Mouse (Mus musculus) embryonic facial prominence, embryonic 15.5 days (tissue): ENCODE measurements at regions not wholly inside any gene's neighbourhood (a gene's known extent, or its start where the extent isn't known, plus 50 kb on each side); places are given as distances from the start of the nearest gene placed in this dataset.

Experiments
- ATAC-seq: fragments of 200-750 bp; cut with Nextera tagmentation; 2 replicates; pipeline ENCODE4 v1.8.0; 2017; ENCODE audit warnings: low read depth, moderate TSS enrichment; ENCODE audit not compliant: insufficient number of reproducible peaks, low FRiP score, low TSS enrichment
- H3K27ac ChIP-seq: fragments of 300-500 bp; sonication (generic); replicated peaks from 2 replicates; pipeline ENCODE4 v1.5.1; 2015; ENCODE audit warnings: mild to moderate bottlenecking, inconsistent platforms
- H3K27me3 ChIP-seq: fragments of 300-500 bp; sonication (generic); 2 replicates; pipeline ENCODE4 v1.6.1; 2015; ENCODE audit warnings: inconsistent platforms
- H3K36me3 ChIP-seq: fragments of 300-500 bp; sonication (generic); 2 replicates; pipeline ENCODE4 v1.6.1; 2015; ENCODE audit warnings: mild to moderate bottlenecking, inconsistent platforms
- H3K4me1 ChIP-seq: fragments of 300-500 bp; sonication (generic); 2 replicates; pipeline ENCODE4 v1.6.1; 2015; ENCODE audit warnings: inconsistent platforms
- H3K4me2 ChIP-seq: fragments of 300-500 bp; sonication (generic); replicated peaks from 2 replicates; pipeline ENCODE4 v1.6.1; 2015; ENCODE audit warnings: mild to moderate bottlenecking, inconsistent platforms
- H3K4me3 ChIP-seq: fragments of 300-500 bp; sonication (generic); replicated peaks from 2 replicates; pipeline ENCODE4 v1.5.1; 2015; ENCODE audit warnings: mild to moderate bottlenecking, inconsistent platforms
- H3K9ac ChIP-seq: fragments of 300-500 bp; sonication (generic); 2 replicates; pipeline ENCODE4 v1.6.1; 2015; ENCODE audit warnings: inconsistent platforms
- H3K9me3 ChIP-seq: fragments of 300-500 bp; sonication (generic); replicated peaks from 2 replicates; pipeline ENCODE4 v1.6.1; 2016; ENCODE audit warnings: inconsistent platforms
- WGBS: fragments of 180-500 bp; shearing (Covaris S2); methylation state at CpG from one replicate; pipeline ENCODE4 v1.1.7; 2015; 5-methylcytosine and 5-hydroxymethylcytosine counted together

DNA sequence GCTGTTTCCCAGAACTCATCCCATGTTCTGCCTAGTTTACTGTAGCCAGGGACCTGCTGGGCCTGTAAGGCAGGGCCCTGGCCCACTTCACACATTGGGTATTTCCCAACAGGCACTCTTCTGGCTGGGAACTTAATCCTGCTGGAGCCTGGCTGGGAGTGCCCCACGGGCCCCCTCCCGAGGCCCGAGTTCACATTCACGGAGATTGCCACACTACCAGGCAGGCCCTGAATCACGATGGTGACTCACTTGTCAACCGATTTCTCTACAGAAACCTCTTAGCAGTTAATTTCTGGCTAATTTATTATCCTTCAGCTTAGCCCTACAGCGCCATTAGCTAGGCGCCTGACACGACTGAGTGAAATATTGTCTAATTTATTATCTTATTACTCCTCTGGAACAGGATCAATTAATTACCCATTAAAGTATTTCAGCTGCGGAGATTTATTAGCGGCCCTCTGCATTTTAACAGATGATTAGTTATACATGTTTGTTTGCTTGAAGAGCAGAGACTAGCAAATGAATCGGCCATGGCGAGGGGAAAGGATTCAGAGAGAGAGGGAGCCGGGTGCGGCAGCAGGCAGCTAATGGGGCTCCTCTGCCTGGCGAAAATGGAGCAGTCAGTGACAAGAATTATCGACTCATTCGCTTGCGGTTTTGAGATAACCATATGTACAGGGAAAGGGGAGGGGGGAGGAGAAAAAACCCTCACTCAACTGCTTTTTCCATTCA is 229.7 kb upstream of the Zfp703 start:
- no peaks in the 10 kb centered on the region for H3K27me3 ChIP-seq
- WGBS = 61% methylated on average over 19 of the region's 19 CpGs
- H3K9me3 ChIP-seq = no peaks in the 10 kb centered on the region
- no peak overlapping the region for H3K4me2 ChIP-seq
- H3K36me3 ChIP-seq = no peaks in the 10 kb centered on the region
- no peak overlapping the region for H3K27ac ChIP-seq
- H3K4me3 ChIP-seq = no peak overlapping the region
- H3K9ac ChIP-seq = no peak overlapping the region
- H3K4me1 ChIP-seq = peaks cover 10% of the 10 kb centered on the region; the same call in 1 of the 2 replicates
- ATAC-seq = no peak

DNA sequence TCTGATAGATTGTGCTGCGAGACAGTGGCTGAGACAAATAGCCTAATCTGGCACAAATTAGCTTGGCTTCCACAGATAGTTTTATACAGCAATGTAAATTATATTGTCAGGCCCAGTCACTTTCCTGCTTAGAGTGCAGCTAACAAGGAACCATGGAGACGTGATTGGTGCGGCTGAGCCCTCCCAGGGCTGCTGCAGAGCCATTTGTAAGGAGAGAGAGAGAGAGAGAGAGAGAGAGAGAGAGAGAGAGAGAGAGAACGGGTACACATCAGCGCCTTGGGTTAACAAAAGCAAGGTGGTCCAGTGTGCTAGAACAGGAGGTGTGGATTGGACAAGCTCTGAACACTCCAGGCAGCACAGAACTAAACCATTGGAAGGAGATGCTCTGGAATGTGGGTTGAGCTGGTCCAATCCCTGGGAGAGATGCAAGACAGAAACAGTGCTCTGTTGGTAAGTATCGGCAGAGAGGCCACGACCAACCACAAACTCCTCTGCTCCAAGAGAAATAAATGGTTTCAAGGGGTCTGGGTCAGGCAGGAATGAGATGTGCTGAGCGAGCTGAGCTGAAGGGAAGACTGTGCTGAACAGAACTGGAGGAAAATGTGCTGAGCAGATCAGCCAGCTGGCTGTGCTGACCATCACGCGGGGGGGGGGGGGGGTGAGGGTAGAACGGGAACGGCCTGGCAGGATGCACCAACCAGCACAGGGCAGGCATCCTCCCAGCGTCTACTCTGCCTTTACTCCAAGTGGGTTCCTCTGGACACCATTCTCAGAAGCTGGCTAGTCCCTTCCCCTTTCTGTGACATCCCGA is 228.8 kb upstream of the Zfp703 start:
- H3K4me2 ChIP-seq = no peak overlapping the region
- WGBS = 55% methylated on average over 11 of the region's 14 CpGs
- no peak overlapping the region for H3K9ac ChIP-seq
- no peak overlapping the region for H3K27ac ChIP-seq
- no peaks in the 10 kb centered on the region for H3K27me3 ChIP-seq
- no peak overlapping the region for H3K4me3 ChIP-seq
- ATAC-seq = peak; percentile 63; the same call in 1 of the 2 replicates
- no peaks in the 10 kb centered on the region for H3K9me3 ChIP-seq
- H3K4me1 ChIP-seq = peaks cover 10% of the 10 kb centered on the region; the same call in 1 of the 2 replicates
- no peaks in the 10 kb centered on the region for H3K36me3 ChIP-seq

DNA sequence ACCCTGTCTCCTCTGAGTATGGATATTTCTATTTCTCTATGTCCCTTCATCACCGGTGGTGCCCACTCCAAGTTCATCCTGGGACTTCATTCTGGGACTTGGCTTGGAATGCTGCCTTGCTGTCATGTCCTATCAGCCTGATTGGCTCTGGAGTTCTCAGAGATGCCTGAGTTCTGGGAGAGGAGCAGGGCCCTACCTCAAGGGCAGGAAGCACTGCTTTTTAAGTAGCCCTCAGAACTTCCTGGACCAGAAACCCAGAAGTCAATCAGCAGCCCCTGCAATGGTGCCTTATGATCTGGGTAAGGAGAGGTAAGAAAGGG is 228.2 kb upstream of the Zfp703 start:
- 77% methylated on average over 1 of the region's 1 CpGs for WGBS
- no peak overlapping the region for H3K4me3 ChIP-seq

DNA sequence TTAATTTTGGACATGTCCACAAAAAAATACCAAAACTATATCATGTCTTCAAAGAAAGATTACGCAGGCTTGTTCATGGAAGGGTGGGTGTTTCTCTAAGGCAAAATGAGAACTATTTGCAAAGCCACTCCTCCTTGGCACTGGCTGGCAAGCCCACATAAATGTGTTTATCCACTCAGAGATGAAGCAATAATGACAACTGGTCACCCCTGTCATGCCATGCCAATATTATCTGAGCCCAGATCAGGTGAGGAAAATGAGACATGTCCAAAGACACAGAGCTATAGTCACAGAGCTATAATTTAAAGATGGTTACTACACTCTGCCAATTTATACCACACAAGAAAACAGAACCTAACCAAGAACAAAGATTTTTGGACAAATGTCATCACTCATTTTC is 227.0 kb upstream of the Zfp703 start:
- Histone ChIP-seq H3K27me3 (no peaks in the 10 kb centered on the region), H3K4me2 (no peak overlapping the region), H3K36me3 (no peaks in the 10 kb centered on the region), H3K9ac (no peak overlapping the region), H3K27ac (no peak overlapping the region), H3K4me3 (no peak overlapping the region), H3K4me1 (peaks cover 10% of the 10 kb centered on the region; the same call in 1 of the 2 replicates), H3K9me3 (no peaks in the 10 kb centered on the region)
- no peak for ATAC-seq
- WGBS = 83% methylated on average over 1 of the region's 1 CpGs

More for the DNA sequence above, 228.2 kb upstream of the Zfp703 start:
- Histone ChIP-seq H3K27ac (no peak overlapping the region), H3K4me2 (no peak overlapping the region), H3K9ac (no peak overlapping the region), H3K27me3 (no peaks in the 10 kb centered on the region), H3K9me3 (no peaks in the 10 kb centered on the region), H3K36me3 (no peaks in the 10 kb centered on the region), H3K4me1 (peaks cover 10% of the 10 kb centered on the region; the same call in 1 of the 2 replicates)
- ATAC-seq = no peak

DNA sequence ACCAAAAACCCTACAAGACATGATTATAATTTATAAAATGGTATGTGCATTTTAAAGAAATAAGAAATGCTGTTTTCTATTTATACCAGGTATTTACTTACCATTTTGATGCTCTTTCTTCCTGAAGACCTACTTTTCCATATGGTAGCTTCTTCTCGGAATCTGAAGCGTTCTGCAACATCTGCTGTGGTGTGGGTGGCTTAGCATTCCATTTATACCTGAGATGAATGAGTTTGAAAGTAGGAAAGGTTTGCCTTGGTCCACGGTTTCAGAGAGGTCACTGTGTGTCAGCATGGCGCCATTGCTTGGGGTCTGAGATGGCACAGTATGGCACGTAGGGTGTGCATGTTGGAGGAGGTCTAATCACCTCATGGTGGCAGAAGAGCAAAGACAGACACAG is 225.5 kb upstream of the Zfp703 start:
- H3K36me3 ChIP-seq = no peaks in the 10 kb centered on the region

DNA sequence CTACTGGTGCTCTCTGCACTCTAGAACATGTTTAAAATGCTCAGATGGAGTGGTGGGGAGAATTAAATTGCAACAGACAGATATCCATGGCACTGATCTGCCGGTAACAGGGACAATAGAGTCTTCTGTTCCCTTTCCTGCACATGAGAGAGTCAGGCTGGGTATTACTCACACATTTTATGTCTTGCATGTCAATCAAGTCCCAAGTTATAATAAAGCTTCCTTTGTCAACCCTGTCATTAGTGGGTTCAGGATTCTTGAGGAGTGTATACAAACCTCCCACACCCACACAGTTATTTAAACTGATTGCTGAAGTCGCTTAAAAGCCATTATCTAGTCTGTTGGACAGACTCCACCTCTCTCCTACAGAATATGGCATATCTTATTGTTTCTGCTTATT is 220.7 kb upstream of the Zfp703 start:
- no peak overlapping the region for H3K4me2 ChIP-seq
- H3K4me1 ChIP-seq = no peaks in the 10 kb centered on the region
- no peaks in the 10 kb centered on the region for H3K9me3 ChIP-seq
- H3K4me3 ChIP-seq = no peak overlapping the region
- H3K9ac ChIP-seq = no peak overlapping the region
- no peak for ATAC-seq
- no peaks in the 10 kb centered on the region for H3K36me3 ChIP-seq
- H3K27ac ChIP-seq = peak overlapping the region; percentile 28; the same call in 1 of the 2 replicates
- H3K27me3 ChIP-seq = no peaks in the 10 kb centered on the region
- 38% methylated on average over 2 of the region's 2 CpGs for WGBS

More for the DNA sequence above, 225.5 kb upstream of the Zfp703 start:
- peaks cover 10% of the 10 kb centered on the region; the same call in 1 of the 2 replicates for H3K4me1 ChIP-seq
- H3K27ac ChIP-seq = no peak overlapping the region
- H3K4me3 ChIP-seq = no peak overlapping the region
- no peak overlapping the region for H3K4me2 ChIP-seq
- no peaks in the 10 kb centered on the region for H3K9me3 ChIP-seq
- no peak overlapping the region for H3K9ac ChIP-seq
- WGBS = 93% methylated on average over 5 of the region's 5 CpGs
- ATAC-seq = no peak
- no peaks in the 10 kb centered on the region for H3K27me3 ChIP-seq

DNA sequence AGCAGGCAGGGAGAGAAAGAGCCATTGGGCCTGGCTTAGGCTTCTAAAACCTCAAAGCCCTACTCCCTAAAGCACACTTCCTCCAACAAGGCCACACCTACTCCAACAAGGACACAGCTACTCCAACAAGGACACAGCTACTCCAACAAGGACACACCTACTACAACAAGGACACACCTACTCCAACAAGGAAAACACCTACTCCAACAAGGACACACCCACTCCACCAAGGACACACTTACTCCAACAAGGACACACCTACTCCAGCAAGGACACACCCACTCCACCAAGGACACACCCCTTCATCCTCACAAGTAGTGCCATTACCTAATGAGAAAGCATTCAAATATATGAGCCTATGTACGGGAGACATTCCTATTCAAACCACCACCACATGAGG is 216.4 kb upstream of the Zfp703 start:
- Histone ChIP-seq H3K27me3 (no peaks in the 10 kb centered on the region), H3K4me2 (no peak overlapping the region), H3K9me3 (no peaks in the 10 kb centered on the region), H3K36me3 (no peaks in the 10 kb centered on the region), H3K4me3 (no peak overlapping the region), H3K9ac (no peak overlapping the region), H3K27ac (no peak overlapping the region), H3K4me1 (no peaks in the 10 kb centered on the region)
- WGBS = 91% methylated on average over 1 of the region's 1 CpGs
- ATAC-seq = no peak

DNA sequence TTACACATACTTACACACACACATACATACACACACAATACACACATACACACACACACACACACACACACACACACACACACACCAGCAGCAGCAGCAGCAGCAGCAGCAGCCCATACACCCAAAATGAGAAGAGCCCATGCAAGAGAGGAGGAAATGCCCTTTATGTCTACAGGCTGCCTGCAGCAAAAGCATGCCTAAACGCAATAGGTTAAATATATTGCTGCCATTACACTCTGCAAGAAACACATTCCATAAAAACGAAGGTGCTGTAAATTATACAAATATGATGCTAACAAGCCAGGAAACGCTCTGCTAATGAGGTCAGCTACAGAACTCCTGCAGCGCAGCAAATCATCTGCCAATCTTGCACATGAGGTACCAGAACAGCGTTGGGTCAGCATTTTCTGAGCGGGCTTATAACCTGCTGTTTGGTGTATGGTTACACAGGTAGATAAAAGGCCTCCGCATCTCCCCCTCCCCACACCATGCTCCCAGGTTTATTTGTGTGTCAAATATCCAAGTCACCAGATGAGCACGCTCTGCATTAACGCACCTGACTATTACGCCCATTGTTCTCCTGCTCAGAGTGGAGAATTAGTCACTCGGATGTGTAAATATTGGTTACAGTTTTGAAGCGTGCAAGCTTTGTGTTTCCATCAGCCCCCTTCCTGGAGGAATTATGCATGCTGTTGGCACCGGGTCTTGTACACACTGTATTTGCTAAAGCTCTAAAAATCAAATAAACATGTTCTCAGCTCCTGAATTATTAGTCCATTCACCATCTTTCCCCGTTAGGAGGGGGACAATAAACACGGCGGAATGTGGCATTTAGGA is 214.0 kb upstream of the Zfp703 start:
- Histone ChIP-seq H3K4me2 (no peak overlapping the region), H3K36me3 (no peaks in the 10 kb centered on the region), H3K9ac (no peak overlapping the region), H3K27me3 (no peaks in the 10 kb centered on the region), H3K4me1 (no peaks in the 10 kb centered on the region), H3K4me3 (no peak overlapping the region), H3K27ac (no peak overlapping the region), H3K9me3 (no peaks in the 10 kb centered on the region)
- no peak for ATAC-seq
- WGBS = 58% methylated on average over 16 of the region's 16 CpGs

DNA sequence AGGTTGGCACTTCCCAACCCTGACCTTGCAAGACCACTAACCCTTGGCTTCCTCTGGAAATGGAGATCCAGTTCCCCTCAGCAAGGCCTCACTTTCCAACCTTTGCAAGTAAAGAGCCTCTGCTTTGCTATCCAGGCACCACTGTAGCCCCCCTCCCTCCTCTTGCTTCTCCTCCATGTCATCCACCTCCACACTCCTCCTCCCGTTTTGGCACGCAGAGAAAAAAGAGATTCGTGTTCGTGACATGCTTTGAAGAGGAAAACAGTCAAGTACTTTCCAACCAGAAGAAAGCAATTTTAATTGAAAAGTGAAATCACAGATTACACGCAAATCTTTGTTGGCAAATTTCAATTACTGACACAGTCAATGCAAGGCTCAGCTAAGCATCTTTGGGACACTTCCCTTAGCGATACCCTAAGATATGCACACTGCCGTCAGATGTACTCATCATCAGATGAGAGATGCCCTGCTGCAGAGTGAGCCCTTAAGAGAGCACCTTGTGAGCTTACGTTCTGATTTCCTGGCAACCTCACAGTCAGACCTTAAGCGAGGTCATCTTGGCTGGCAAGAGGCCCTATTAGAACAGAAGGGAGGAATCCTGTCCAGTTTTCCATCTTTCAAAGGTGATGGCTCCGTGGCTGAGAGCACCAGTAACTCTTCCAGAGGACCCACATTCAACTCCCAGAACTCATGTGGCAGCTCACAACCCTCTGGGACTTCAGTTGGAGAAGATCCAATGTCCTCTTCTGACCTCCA is 208.5 kb upstream of the Zfp703 start:
- Histone ChIP-seq H3K9ac (no peak overlapping the region), H3K4me1 (no peaks in the 10 kb centered on the region), H3K4me3 (no peak overlapping the region), H3K4me2 (no peak overlapping the region), H3K36me3 (no peaks in the 10 kb centered on the region), H3K9me3 (no peaks in the 10 kb centered on the region), H3K27me3 (no peaks in the 10 kb centered on the region), H3K27ac (no peak overlapping the region)
- ATAC-seq = no peak
- WGBS = 73% methylated on average over 10 of the region's 10 CpGs

DNA sequence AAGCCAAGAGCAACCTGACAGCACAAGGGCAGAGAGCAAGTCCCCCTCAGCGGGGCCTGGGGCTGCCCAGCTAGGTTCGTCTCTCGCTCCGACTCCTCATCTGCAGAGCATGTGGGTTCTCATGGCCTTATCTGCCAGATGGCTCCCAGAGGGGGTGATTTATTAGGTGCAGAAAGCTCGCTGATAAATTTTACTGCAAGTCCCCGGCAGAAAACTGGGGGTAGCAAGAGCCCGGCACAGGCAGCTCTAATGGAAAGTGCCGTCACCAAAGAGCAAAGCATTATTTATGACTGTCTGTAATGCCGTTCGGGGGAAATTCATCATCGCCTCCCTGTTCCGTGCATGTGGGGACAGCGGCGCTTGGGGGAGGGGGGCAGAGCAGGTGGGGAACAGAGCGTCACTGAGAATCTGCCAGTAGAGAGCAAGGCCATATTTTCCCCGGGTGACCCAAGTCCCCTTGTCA is 206.7 kb upstream of the Zfp703 start:
- Histone ChIP-seq H3K4me3 (no peak overlapping the region), H3K4me2 (no peak overlapping the region), H3K9me3 (no peaks in the 10 kb centered on the region), H3K36me3 (no peaks in the 10 kb centered on the region), H3K4me1 (no peaks in the 10 kb centered on the region), H3K9ac (no peak overlapping the region), H3K27ac (no peak overlapping the region), H3K27me3 (no peaks in the 10 kb centered on the region)
- ATAC-seq = no peak
- WGBS = 54% methylated on average over 16 of the region's 16 CpGs
